Mouse (Mus musculus) ES-E14 (cell line): ENCODE measurements around the gene Tgfbrap1.

ENCODE experiments used
- CHD2 ChIP-seq: IDR thresholded peaks from 2 replicates; pipeline ENCODE4 v1.6.1; 2014; ENCODE audit warnings: mild to moderate bottlenecking, low read depth, low read length, inconsistent platforms
- HCFC1 ChIP-seq: IDR thresholded peaks from 2 replicates; pipeline ENCODE4 v1.6.1; 2012; ENCODE audit warnings: low read length, inconsistent platforms, borderline replicate concordance; ENCODE audit not compliant: insufficient read depth
- MAFK ChIP-seq: IDR thresholded peaks from 2 replicates; pipeline ENCODE4 v1.6.1; 2014; ENCODE audit warnings: mild to moderate bottlenecking, low read depth, low read length, inconsistent platforms; ENCODE audit not compliant: insufficient read depth
- ZC3H11A ChIP-seq: IDR thresholded peaks from 2 replicates; pipeline ENCODE4 v1.6.1; 2012; ENCODE audit warnings: low read depth, mild to moderate bottlenecking, inconsistent platforms, low read length, borderline replicate concordance
- ZNF384 ChIP-seq: IDR thresholded peaks from 2 replicates; pipeline ENCODE4 v1.6.1; 2012; ENCODE audit warnings: low read depth, low read length, inconsistent platforms

DNA sequence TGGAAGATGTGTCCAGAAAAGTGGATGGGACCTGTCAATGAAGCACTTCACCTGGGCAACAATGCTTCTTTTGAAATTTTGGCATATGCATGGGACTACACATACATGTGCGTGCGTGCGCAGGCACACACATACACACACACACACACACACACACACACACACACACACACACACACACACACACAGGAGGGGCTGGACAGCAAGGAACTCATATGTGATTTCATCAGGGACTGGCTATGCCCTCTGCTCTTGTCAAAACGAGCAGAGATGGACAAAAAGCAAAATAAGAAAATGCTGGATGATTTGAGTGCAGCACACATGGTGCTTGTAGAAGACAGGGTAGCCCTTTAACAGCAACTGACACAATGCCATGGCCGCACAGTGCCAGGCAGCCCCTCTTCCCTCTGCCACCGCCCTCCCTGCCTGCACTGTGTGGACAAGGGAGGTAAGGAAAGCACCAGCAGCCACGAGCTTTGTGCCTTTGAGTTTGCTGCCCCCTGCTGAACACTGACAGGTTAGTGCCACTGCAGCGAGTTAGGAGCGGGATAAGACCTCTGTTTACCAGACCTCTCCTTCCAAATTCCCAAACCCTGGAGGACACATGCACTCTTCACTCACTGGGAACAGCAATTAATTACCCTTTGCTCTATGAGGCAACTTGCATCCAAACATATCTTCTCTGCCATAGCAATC, 32.7 kb downstream of the Tgfbrap1 start:
- TF ChIP-seq CHD2 (no peak), MAFK (no peak), ZC3H11A (peak; percentile 57; the same call in 1 of the 2 replicates), HCFC1 (no peak), ZNF384 (no peak)
